Mouse (Mus musculus) myocyte (in vitro differentiated cells): ENCODE measurements around the gene Tmem30a.

Source experiments
- E2F4 ChIP-seq: IDR thresholded peaks from one replicate; pipeline ENCODE4 v1.6.1; 2011; ENCODE audit warnings: mild to moderate bottlenecking, control low read depth, moderate library complexity; ENCODE audit not compliant: insufficient read depth
- MYOD1 ChIP-seq, 3 experiments: IDR thresholded peaks; one replicate each; pipeline ENCODE4 v1.6.1; 2011; ENCODE audit warnings: control low read depth in 2 of 3, low read depth in 2 of 3, mild to moderate bottlenecking in 2 of 3, moderate library complexity in 1 of 3; ENCODE audit not compliant: insufficient read length in 2 of 3, control insufficient read depth in 1 of 3
- MYOG ChIP-seq, 3 experiments: IDR thresholded peaks; one replicate each; pipeline ENCODE4 v1.6.1; 2011; ENCODE audit warnings: control low read depth in 2 of 3, low read depth in 2 of 3, mild to moderate bottlenecking in 2 of 3; ENCODE audit not compliant: insufficient read length in 2 of 3, control insufficient read depth in 1 of 3, insufficient read depth in 1 of 3
- POLR2A ChIP-seq: IDR thresholded peaks from one replicate; pipeline ENCODE4 v1.6.1; 2011; ENCODE audit warnings: low read depth, mild to moderate bottlenecking, control low read depth, moderate library complexity; ENCODE audit not compliant: insufficient read length
- USF1 ChIP-seq: IDR thresholded peaks from one replicate; pipeline ENCODE4 v1.6.1; 2011; ENCODE audit warnings: low read depth, mild to moderate bottlenecking, control low read depth, moderate library complexity

GRCm38 (mm10) chr9:79810969-79811902 is 17.9 kb upstream of the Tmem30a start:
- TF ChIP-seq POLR2A (no peak), MYOG (IDR thresholded peaks at IDR 0.05; ENCODE audit: control insufficient read depth in 1 of 3, insufficient read depth in 1 of 3, insufficient read length in 2 of 3, low read depth in 2 of 3) (no peak), USF1 (no peak), E2F4 (no peak), MYOD1 (IDR thresholded peaks at IDR 0.05; ENCODE audit: control insufficient read depth in 1 of 3, insufficient read length in 2 of 3, low read depth in 2 of 3) (no peak)
